Mouse (Mus musculus) Muller cell, postnatal 12 days (primary cell): ENCODE results near the gene Ldlrad1.

ENCODE experiments used
- DNase-seq: peaks from one replicate; pipeline ENCODE4 v3.0.0-alpha.2; 2015; ENCODE audit errors: inconsistent ontology term

Ldlrad1 gene

GRCm38 (mm10) chr4:107208880-107209279, at the start of gene Ldlrad1:
Ldlrad1 (plus strand) TSS chr4:107209180.
- DNase-seq, result no peak

GRCm38 (mm10) chr4:107160181-107160580, 48.8 kb upstream of the Ldlrad1 start:
- DNase-seq, result no peak

- DNase-seq, result no peak
Measured at GRCm38 (mm10) chr4:107163341-107163740, 45.6 kb upstream of the Ldlrad1 start.

GRCm38 (mm10) chr4:107163756-107164587, 45.0 kb upstream of the Ldlrad1 start:
- DNase-seq, result peak; percentile 48

- no peak for DNase-seq
Measured at GRCm38 (mm10) chr4:107166700-107167099, 42.3 kb upstream of the Ldlrad1 start.

- DNase-seq, result no peak
Measured at GRCm38 (mm10) chr4:107167798-107168197, 41.2 kb upstream of the Ldlrad1 start.

- peak; percentile 6 for DNase-seq
Measured at GRCm38 (mm10) chr4:107177506-107177905, 31.5 kb upstream of the Ldlrad1 start.

- DNase-seq, result peak; percentile 100
Measured at GRCm38 (mm10) chr4:107178182-107178829, 30.7 kb upstream of the Ldlrad1 start, which contains the start of gene Tmem59. Tmem59 (plus strand) TSS chr4:107178399.

GRCm38 (mm10) chr4:107178830-107179490, 30.0 kb upstream of the Ldlrad1 start, which contains the start of gene Tceanc2:
Tceanc2 (minus strand) TSS chr4:107179116.
- peak; percentile 65 for DNase-seq

- peak; percentile 6 for DNase-seq
Measured at GRCm38 (mm10) chr4:107179561-107179960, 29.4 kb upstream of the Ldlrad1 start.

- no peak for DNase-seq
Measured at GRCm38 (mm10) chr4:107180746-107181145, 28.2 kb upstream of the Ldlrad1 start.

- DNase-seq, result no peak
Measured at GRCm38 (mm10) chr4:107181866-107182265, 27.1 kb upstream of the Ldlrad1 start.

GRCm38 (mm10) chr4:107182796-107183195, 26.2 kb upstream of the Ldlrad1 start:
- DNase-seq, result no peak

GRCm38 (mm10) chr4:107183203-107183602, 25.8 kb upstream of the Ldlrad1 start:
- DNase-seq, result no peak

GRCm38 (mm10) chr4:107185703-107186102, 23.3 kb upstream of the Ldlrad1 start:
- peak; percentile 66 for DNase-seq

GRCm38 (mm10) chr4:107193841-107194240, 15.1 kb upstream of the Ldlrad1 start:
- no peak for DNase-seq

- DNase-seq, result no peak
Measured at GRCm38 (mm10) chr4:107196454-107196853, 12.5 kb upstream of the Ldlrad1 start.

- DNase-seq, result no peak
Measured at GRCm38 (mm10) chr4:107198072-107198471, 10.9 kb upstream of the Ldlrad1 start.

GRCm38 (mm10) chr4:107201779-107202178, 7.2 kb upstream of the Ldlrad1 start:
- DNase-seq, result no peak

GRCm38 (mm10) chr4:107203001-107203400, 6.0 kb upstream of the Ldlrad1 start:
- no peak for DNase-seq

- DNase-seq, result no peak
Measured at GRCm38 (mm10) chr4:107207016-107207415, 2.0 kb upstream of the Ldlrad1 start.

- DNase-seq, result no peak
Measured at GRCm38 (mm10) chr4:107210483-107211097, 1.6 kb downstream of the Ldlrad1 start.
